Mouse (Mus musculus) heart, adult 2 months (tissue): Measurements from ENCODE around the gene Mypop. TPM values are rescaled to one million over a fixed set of nuclear protein-coding genes. Genes with fewer than 3 reads are reported as not detected.

Source experiments
- DNase-seq, 2 experiments: peaks; one replicate each; pipeline ENCODE4 v3.0.0; 2021
- H3K27ac ChIP-seq: fragments of 200-600 bp; 2 replicates; pipeline ENCODE4 v1.8.1; 2022
- H3K27me3 ChIP-seq: fragments of 200-500 bp; 2 replicates; pipeline ENCODE4 v1.6.1; 2012; ENCODE audit warnings: mild to moderate bottlenecking, low read length, inconsistent platforms, mixed read lengths; ENCODE audit not compliant: control insufficient read depth, insufficient read depth
- H3K36me3 ChIP-seq: fragments of 200-500 bp; 2 replicates; pipeline ENCODE4 v1.6.1; 2012; ENCODE audit warnings: low read length, inconsistent platforms; ENCODE audit not compliant: control insufficient read depth, insufficient read depth
- H3K4me1 ChIP-seq: fragments of 200-500 bp; 2 replicates; pipeline ENCODE4 v1.6.1; 2011; ENCODE audit warnings: low read length; ENCODE audit not compliant: control insufficient read depth, insufficient read depth
- H3K4me3 ChIP-seq: fragments of 200-600 bp; 2 replicates; pipeline ENCODE4 v1.8.1; 2022
- H3K79me2 ChIP-seq: fragments of 200-500 bp; replicated peaks from 2 replicates; pipeline ENCODE4 v1.6.1; 2012; ENCODE audit warnings: mild to moderate bottlenecking, inconsistent platforms, low read length, moderate library complexity, mixed read lengths; ENCODE audit not compliant: control insufficient read depth, insufficient read depth
- H3K9ac ChIP-seq: fragments of 200-500 bp; 2 replicates; pipeline ENCODE4 v1.6.1; 2012; ENCODE audit warnings: low read depth, mild to moderate bottlenecking, control low read depth, inconsistent platforms, low read length, mixed read lengths
- CTCF ChIP-seq: fragments of 200-600 bp; IDR thresholded peaks from 2 replicates; pipeline ENCODE4 v1.8.1; 2022; ENCODE audit warnings: antibody characterized with exemption, mild to moderate bottlenecking, moderate library complexity
- EP300 ChIP-seq: fragments of 200-500 bp; IDR thresholded peaks from 2 replicates; pipeline ENCODE4 v1.6.1; 2011; ENCODE audit warnings: low read depth, low read length, control low read depth; ENCODE audit not compliant: insufficient read depth
- POLR2A ChIP-seq: fragments of 200-500 bp; IDR thresholded peaks from 2 replicates; pipeline ENCODE4 v1.6.1; 2011; ENCODE audit warnings: mild to moderate bottlenecking, low read depth, low read length, control low read depth; ENCODE audit not compliant: insufficient read depth
- WGBS: fragments of 180-500 bp; shearing (Covaris S2); methylation state at CpG from one replicate; pipeline ENCODE4 v1.1.7; 2018; 5-methylcytosine and 5-hydroxymethylcytosine counted together
- intact Hi-C: fragments of 180-260 bp; cut with DNase I; formaldehyde crosslinking; loops from one replicate; pipeline ENCODE4 v1.15.1; 2025
- long read RNA-seq: library from polyadenylated mRNA; stranded (forward); transcript quantifications from one replicate; pipeline ENCODE4 v2.0.0, GENCODE M21; 2021
- polyA plus RNA-seq: library from polyadenylated mRNA; depleted of rRNA; stranded (reverse); fragments of >200 nt; gene quantifications from 2 replicates; pipeline ENCODE4 v1.2.3, GENCODE M21; 2012; rRNA removed
- total RNA-seq, 2 experiments: library from RNA; stranded (reverse); gene quantifications; 2 replicates each; pipeline ENCODE4 v1.2.3; 2021

Mypop gene
- 1 to 10 TPM; 3.5 to 3.9 TPM for total RNA-seq
- 3.4 and 4.0 TPM in 2 replicates for polyA plus RNA-seq
- long read RNA-seq, partial matches to known transcripts, result 0 of 1 reads
- long read RNA-seq, other reads (novel, unspliced or antisense), result 1 of 1 reads

GRCm38 (mm10) chr7:18990601-18991295 is at the start of gene Mypop:
Mypop (plus strand) TSS chr7:18991245.
- Histone ChIP-seq H3K27ac (peak within 1 kb of the TSS; percentile 57), H3K9ac (peak within 1 kb of the TSS; percentile 63), H3K36me3 (no peaks in the 10 kb centered on the region), H3K4me1 (no peaks in the 10 kb centered on the region), H3K4me3 (peak within 1 kb of the TSS; percentile 64), H3K79me2 (no peaks in the 10 kb centered on the region), H3K27me3 (no peaks in the 10 kb centered on the region; the same call in 1 of the 2 replicates)
- under 1% methylated on average over 37 of the region's 37 CpGs for WGBS
- TF ChIP-seq CTCF (no peak), EP300 (no peak), POLR2A (peak; percentile 82)
- intact Hi-C loops, result loop anchor here (5.0 kb wide), 1 partner anchor 93 kb away; no protein-coding TSS in a partner anchor
- DNase-seq, result peak; percentile 98 to 100

- TF ChIP-seq CTCF (no peak), POLR2A (no peak), EP300 (no peak)
- Histone ChIP-seq H3K4me3 (no peak overlapping the region), H3K9ac (no peak overlapping the region), H3K36me3 (peaks cover 2% of the 10 kb centered on the region), H3K4me1 (peaks cover 11% of the 10 kb centered on the region), H3K79me2 (no peaks in the 10 kb centered on the region), H3K27me3 (no peaks in the 10 kb centered on the region), H3K27ac (no peak overlapping the region)
- intact Hi-C loops, result loop anchor here (1.0 kb wide), 1 partner anchor 37 kb away; no protein-coding TSS in a partner anchor
- WGBS, result 26% methylated on average over 1 of the region's 1 CpGs
- DNase-seq, result no peak
Observed at GRCm38 (mm10) chr7:18942376-18942775, 48.7 kb upstream of the Mypop start.

- DNase-seq, result no peak
- Histone ChIP-seq H3K36me3 (peaks cover 5% of the 10 kb centered on the region), H3K9ac (no peak overlapping the region), H3K27ac (no peak overlapping the region), H3K4me3 (no peak overlapping the region), H3K4me1 (peaks cover 14% of the 10 kb centered on the region), H3K79me2 (no peaks in the 10 kb centered on the region), H3K27me3 (no peaks in the 10 kb centered on the region)
- intact Hi-C loops, result loop anchor here (1.0 kb wide), 1 partner anchor 36 kb away; no protein-coding TSS in a partner anchor
- TF ChIP-seq CTCF (no peak), EP300 (no peak), POLR2A (no peak)
- 67% methylated on average over 9 of the region's 9 CpGs for WGBS
Observed at GRCm38 (mm10) chr7:18942815-18943214, 48.2 kb upstream of the Mypop start.

- 24% methylated on average over 6 of the region's 6 CpGs for WGBS
- no peak for TF ChIP-seq CTCF
- TF ChIP-seq POLR2A, result peak; percentile 49; the same call in 1 of the 2 replicates
- TF ChIP-seq EP300, result peak; percentile 97
- no peaks in the 10 kb centered on the region for H3K79me2 ChIP-seq
- no peaks in the 10 kb centered on the region for H3K27me3 ChIP-seq
- intact Hi-C loops, result loop anchor here (1.0 kb wide), 1 partner anchor 20 kb away; no protein-coding TSS in a partner anchor
- DNase-seq, result peak; percentile 68 to 84
- peak overlapping the region; percentile 90 for H3K27ac ChIP-seq
- peak overlapping the region; percentile 1; the same call in 1 of the 2 replicates for H3K4me3 ChIP-seq
- H3K4me1 ChIP-seq, result peaks cover 9% of the 10 kb centered on the region
- no peak overlapping the region for H3K9ac ChIP-seq
- H3K36me3 ChIP-seq, result peaks cover 3% of the 10 kb centered on the region
Observed at GRCm38 (mm10) chr7:18948151-18948550, 42.9 kb upstream of the Mypop start.

- H3K79me2 ChIP-seq, result no peaks in the 10 kb centered on the region
- TF ChIP-seq EP300 (no peak), POLR2A (no peak), CTCF (no peak)
- peak overlapping the region; percentile 90 for H3K27ac ChIP-seq
- DNase-seq, result no peak
- H3K4me1 ChIP-seq, result peaks cover 9% of the 10 kb centered on the region
- H3K36me3 ChIP-seq, result peaks cover 3% of the 10 kb centered on the region
- no peak overlapping the region for H3K4me3 ChIP-seq
- no peak overlapping the region for H3K9ac ChIP-seq
- intact Hi-C loops, result no loop called here
- 29% methylated on average over 12 of the region's 12 CpGs for WGBS
- no peaks in the 10 kb centered on the region for H3K27me3 ChIP-seq
Observed at GRCm38 (mm10) chr7:18949781-18950522, 41.1 kb upstream of the Mypop start.
